Mouse (Mus musculus): Measurements from ENCODE around the gene Cdk8. TPM values are rescaled to one million over a fixed set of nuclear protein-coding genes. Genes with fewer than 3 reads are reported as not detected.
A peak's percentile ranks its signal among the peaks of the same experiment; 100 is the strongest.
"Not testable (repeated sequence)": the region's sequence is repeated elsewhere in the genome, so short reads cannot be mapped to it uniquely, and the experiment has no call there.

Gene Cdk8
- polyA plus RNA-seq (2016; fragmentation: Nextera tagmentation; extraction: Ambion mirVana) = 34.0 and 39.1 TPM in 2 replicates

DNA sequence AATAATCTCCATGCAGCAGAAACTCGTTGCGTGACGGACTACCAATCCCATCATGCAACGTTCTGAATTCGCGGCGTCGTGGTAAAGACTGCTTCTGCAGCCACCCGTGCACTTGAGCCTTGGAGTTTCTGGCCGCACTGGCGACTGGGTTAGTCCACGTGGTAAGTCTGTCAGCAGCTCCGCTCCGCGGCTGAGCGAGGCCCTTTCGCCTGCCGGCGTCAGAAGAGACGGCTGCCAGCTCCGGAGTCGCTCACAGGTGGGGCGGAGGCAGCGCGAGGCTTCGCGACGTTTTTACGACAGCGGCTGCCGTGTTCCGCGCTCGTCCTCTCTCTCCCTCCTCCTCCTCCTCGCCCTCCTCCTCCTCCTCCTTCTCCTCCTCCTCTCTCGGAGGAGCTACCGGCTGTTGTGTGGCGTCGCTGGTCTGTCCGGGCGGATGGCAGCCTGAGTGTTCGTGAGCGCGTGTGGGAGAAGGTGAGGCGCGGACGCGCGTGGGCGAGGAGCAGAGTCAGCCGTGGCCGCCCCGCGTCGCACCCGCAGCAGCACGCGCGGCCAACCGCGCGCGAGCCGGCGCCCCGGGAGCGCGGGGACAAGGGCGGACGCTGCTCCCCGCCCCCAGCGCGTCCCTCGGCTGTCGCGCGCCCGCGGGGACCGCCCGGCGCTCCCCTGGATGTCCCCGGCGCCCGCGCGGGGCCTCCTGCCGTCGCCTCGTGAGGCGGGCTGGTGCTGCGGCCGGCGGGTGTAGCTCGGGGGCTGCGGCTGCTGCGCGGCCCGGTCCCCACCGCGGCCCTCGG lies at the start of gene Cdk8:
TSS of gene Cdk8 (plus strand) at position 367 of the 791 bp plus-strand sequence.
- Histone ChIP-seq H3K4me3 (peak within 1 kb of the TSS; percentile 95), H3K4me2 (replicated peaks) (peak within 1 kb of the TSS; percentile 82), H3K9ac (replicated peaks) (peak within 1 kb of the TSS; percentile 97), H3K9me3 (no peaks in the 10 kb centered on the region), H3K27me3 (no peaks in the 10 kb centered on the region), H3K4me1 (peaks cover 18% of the 10 kb centered on the region), H3K27ac (replicated peaks) (peak within 1 kb of the TSS; percentile 97), H3K36me3 (no peaks in the 10 kb centered on the region)
- under 1% methylated on average over 61 of the region's 102 CpGs for WGBS
- peak; percentile 90 for ATAC-seq (ENCODE audit: low FRiP score, low read depth)

DNA sequence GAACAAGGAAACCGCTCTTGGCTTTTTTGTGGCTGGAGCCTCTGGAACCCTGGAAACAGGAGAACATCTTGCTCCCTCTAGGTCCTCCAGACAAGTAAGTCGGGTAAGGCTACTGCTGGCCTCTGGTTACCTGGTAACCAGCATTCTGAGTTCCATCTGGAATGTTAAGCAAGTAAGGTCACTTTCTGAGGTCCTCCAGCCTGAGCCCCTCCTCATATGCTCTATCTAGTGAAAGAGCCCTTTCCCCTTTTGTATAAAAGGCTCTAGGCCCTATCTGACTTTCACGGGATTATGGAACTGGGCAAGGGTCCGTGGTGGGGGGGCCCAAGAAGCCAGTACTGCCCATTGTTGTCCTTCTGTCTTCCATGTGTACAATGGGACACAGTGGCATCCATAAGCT lies 45.8 kb upstream of the Cdk8 start, which contains the start of gene 1700001J03Rik:
TSS of gene 1700001J03Rik (minus strand) at position 101 of the 400 bp plus-strand sequence.
- not testable (repeated sequence) for H3K4me3 ChIP-seq; H3K36me3 ChIP-seq; H3K27me3 ChIP-seq; H3K27ac ChIP-seq (replicated peaks); ATAC-seq (ENCODE audit: low FRiP score, low read depth); H3K9ac ChIP-seq (replicated peaks); H3K4me1 ChIP-seq; H3K4me2 ChIP-seq (replicated peaks)
- H3K9me3 ChIP-seq = peaks cover 17% of the 10 kb centered on the region; the same call in 1 of the 2 replicates
- WGBS = 79% methylated on average over 4 of the region's 4 CpGs

DNA sequence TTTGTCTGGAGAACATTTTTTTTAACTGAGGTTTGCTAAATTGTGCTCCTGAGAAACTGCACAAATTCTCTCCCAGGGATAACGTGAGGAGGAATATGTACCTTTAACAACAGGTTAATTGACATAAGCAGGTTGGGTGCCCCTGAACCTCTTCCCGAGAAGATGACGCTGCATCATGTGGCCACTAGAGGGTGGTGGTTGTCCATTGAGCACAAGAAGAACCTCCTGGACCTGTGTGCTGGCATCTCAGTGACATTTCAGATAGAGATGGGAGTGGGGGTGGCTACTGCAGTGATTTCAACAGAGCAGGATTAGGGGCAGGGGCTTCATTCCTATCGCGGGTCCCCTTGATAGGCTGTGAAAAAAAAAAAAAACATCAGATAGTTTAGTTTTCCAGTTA lies 43.6 kb upstream of the Cdk8 start:
- not testable (repeated sequence) for H3K27ac ChIP-seq (replicated peaks); H3K27me3 ChIP-seq; H3K4me3 ChIP-seq; H3K4me1 ChIP-seq; H3K4me2 ChIP-seq (replicated peaks); H3K9ac ChIP-seq (replicated peaks); H3K36me3 ChIP-seq; ATAC-seq (ENCODE audit: low FRiP score, low read depth)
- 32% methylated on average over 5 of the region's 5 CpGs for WGBS
- peaks cover 11% of the 10 kb centered on the region; the same call in 1 of the 2 replicates for H3K9me3 ChIP-seq

DNA sequence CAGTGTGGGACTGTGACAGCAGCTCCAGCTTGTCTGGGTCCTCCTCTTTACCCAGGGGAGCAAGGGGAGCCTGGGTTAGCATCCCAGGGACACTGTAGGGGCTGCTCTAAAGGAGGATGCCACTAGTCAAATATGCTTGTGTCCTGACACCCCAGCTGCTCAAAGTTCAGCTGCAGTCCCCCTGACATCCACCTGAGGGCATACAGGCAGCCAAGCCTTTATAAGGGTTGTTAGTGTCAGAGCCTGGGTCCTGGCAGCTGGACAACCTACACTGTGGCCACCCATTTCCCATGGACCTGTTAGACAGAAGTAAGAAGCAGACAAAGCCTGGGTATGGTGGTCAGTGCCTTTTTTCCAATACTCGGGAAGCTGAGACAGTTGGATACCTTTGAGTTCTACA lies 42.9 kb upstream of the Cdk8 start:
- no peak overlapping the region for H3K4me3 ChIP-seq
- H3K27me3 ChIP-seq = no peaks in the 10 kb centered on the region
- no peak overlapping the region for H3K27ac ChIP-seq (replicated peaks)
- no peak for ATAC-seq (ENCODE audit: low FRiP score, low read depth)
- H3K4me2 ChIP-seq (replicated peaks) = no peak overlapping the region
- H3K9ac ChIP-seq (replicated peaks) = no peak overlapping the region
- peaks cover 11% of the 10 kb centered on the region; the same call in 1 of the 2 replicates for H3K9me3 ChIP-seq
- no peaks in the 10 kb centered on the region for H3K4me1 ChIP-seq
- 82% methylated on average over 1 of the region's 1 CpGs for WGBS
- no peaks in the 10 kb centered on the region for H3K36me3 ChIP-seq

DNA sequence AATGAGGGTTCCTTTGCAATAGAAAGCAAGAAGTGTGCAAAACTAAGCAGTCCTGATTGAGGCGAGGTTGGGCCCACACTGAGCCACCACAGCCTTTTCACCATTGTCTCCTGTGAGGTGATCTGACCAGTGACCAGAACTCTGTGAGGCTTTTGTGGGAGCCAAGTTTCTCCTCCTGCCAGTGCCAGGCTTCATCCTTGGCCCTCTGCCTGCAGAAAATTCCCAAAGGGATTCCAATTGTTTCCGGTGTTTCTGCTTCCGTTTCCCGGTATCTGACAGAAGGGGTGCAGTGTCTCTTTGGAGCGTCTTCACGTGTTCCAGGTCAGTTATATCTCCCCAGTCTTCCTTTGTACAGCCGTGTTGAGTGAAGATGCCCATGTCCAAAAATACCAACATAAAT lies 42.3 kb upstream of the Cdk8 start:
- Histone ChIP-seq H3K9me3 (peaks cover 6% of the 10 kb centered on the region; the same call in 1 of the 2 replicates), H3K4me3 (no peak overlapping the region), H3K27ac (replicated peaks) (no peak overlapping the region), H3K27me3 (no peaks in the 10 kb centered on the region), H3K36me3 (no peaks in the 10 kb centered on the region), H3K4me2 (replicated peaks) (no peak overlapping the region), H3K4me1 (no peaks in the 10 kb centered on the region), H3K9ac (replicated peaks) (no peak overlapping the region)
- no peak for ATAC-seq (ENCODE audit: low FRiP score, low read depth)
- 88% methylated on average over 7 of the region's 7 CpGs for whole genome bisulfite sequencing

DNA sequence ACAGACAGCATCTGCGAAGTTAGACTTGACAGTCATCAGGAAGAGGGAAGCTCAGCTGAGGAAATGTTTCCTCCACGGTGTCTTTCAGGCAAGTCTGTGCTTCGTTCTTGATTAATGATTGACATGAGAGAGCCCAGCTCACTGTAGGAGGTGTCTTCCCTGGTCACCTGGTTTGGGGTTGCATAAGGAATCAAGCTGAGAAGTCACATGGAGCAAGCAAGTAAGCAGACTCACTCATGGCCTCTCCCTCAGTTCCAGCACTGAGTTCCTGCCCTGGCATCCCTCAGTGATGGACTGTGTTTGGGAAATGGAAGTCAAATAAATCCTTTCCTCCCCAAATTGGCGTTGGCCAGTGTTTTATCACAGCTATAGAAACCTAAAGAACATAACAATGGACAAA lies 40.9 kb upstream of the Cdk8 start:
- Histone ChIP-seq H3K27ac (replicated peaks) (no peak overlapping the region), H3K4me3 (no peak overlapping the region), H3K27me3 (no peaks in the 10 kb centered on the region), H3K4me1 (no peaks in the 10 kb centered on the region), H3K9ac (replicated peaks) (no peak overlapping the region), H3K36me3 (no peaks in the 10 kb centered on the region), H3K9me3 (no peaks in the 10 kb centered on the region), H3K4me2 (replicated peaks) (no peak overlapping the region)
- 78% methylated on average over 4 of the region's 4 CpGs for WGBS
- ATAC-seq (ENCODE audit: low FRiP score, low read depth) = no peak

DNA sequence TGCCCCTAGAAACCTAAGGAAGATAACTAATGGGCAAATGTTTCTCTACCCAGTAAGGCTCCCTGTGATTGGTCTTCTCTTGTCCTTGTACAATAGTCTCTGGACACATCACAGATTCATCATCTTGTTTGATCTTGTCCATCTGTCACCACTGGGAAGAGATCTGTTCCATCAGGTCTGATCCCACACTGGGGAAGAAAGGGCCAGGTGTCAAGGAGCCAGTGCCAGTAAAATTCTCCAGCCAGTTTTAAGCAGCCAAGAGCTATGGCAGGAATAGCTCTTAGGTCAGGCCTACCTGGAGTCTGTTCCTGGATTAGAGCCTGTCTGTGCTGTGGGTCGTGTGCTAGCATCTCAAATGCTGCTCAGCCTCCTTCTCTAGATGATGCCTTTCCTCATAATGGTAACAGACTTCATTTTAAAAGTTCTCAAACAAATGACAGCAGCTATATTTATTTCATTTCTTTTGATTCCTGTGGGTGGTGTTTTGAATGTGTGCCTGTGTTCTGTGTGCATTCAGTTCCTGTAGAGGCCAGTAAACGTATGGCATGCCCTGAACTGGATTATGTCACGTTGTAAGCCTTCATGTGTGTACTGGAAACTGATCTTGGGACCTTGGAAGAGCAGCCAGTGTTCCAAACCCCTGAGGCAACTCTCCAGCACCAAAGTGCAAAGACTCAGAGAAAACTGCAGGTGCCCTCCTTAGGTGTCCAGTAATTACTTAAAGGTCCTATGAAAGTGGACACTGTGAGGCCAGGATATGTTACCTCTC lies 40.3 kb upstream of the Cdk8 start:
- H3K4me2 ChIP-seq (replicated peaks) = no peak overlapping the region
- no peaks in the 10 kb centered on the region for H3K4me1 ChIP-seq
- no peak for ATAC-seq (ENCODE audit: low FRiP score, low read depth)
- H3K9me3 ChIP-seq = no peaks in the 10 kb centered on the region
- H3K27ac ChIP-seq (replicated peaks) = no peak overlapping the region
- WGBS = 59% methylated on average over 3 of the region's 3 CpGs
- H3K36me3 ChIP-seq = no peaks in the 10 kb centered on the region
- no peak overlapping the region for H3K4me3 ChIP-seq
- H3K27me3 ChIP-seq = no peaks in the 10 kb centered on the region
- H3K9ac ChIP-seq (replicated peaks) = no peak overlapping the region

DNA sequence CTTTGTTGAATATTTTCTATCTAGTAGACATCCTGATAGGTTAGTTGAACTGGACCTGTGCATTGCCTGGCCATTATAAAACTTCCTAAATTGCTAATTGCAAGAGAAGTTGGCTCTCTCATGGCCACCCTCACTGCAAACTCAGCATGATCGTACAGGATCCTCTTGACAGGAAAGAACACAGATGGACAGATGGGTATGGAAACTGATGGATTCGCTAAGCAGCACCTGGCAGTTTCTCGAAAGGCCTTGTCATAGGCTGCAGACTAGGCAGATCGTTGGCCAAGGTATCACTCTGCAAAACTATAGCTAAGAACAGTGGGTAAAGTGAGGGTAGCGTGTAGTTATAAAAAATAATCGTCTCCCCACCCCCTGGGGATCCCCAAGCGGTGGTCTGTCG lies 37.7 kb upstream of the Cdk8 start:
- Histone ChIP-seq H3K27me3 (no peaks in the 10 kb centered on the region), H3K4me3 (no peak overlapping the region), H3K9me3 (no peaks in the 10 kb centered on the region), H3K27ac (replicated peaks) (no peak overlapping the region), H3K4me2 (replicated peaks) (no peak overlapping the region), H3K4me1 (no peaks in the 10 kb centered on the region), H3K9ac (replicated peaks) (no peak overlapping the region), H3K36me3 (no peaks in the 10 kb centered on the region)
- WGBS = 87% methylated on average over 8 of the region's 8 CpGs
- no peak for ATAC-seq (ENCODE audit: low FRiP score, low read depth)

DNA sequence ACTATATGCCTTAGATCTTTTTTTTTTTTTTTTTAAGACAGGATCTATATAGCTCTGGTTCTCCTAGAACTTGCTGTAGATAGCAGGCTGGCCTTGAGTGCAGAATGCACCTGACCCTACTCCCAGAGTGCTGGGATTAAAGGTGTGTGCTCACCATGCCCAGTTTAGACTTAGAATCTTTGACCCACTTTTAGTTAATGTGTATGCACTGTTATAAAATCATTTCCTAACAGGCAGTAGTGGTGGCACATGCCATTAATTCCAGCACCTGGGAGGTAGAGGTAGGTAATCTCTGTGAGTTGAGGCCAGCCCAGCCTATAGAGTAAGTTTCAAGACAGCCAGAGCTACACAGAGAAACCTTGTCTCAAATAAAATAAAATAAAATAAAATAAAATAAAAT lies 32.0 kb upstream of the Cdk8 start:
- Histone ChIP-seq H3K9ac (replicated peaks) (no peak overlapping the region), H3K27me3 (no peaks in the 10 kb centered on the region), H3K9me3 (no peaks in the 10 kb centered on the region), H3K27ac (replicated peaks) (no peak overlapping the region), H3K4me2 (replicated peaks) (no peak overlapping the region), H3K4me3 (no peak overlapping the region), H3K4me1 (no peaks in the 10 kb centered on the region), H3K36me3 (peaks cover 28% of the 10 kb centered on the region)
- no peak for ATAC-seq (ENCODE audit: low FRiP score, low read depth)

DNA sequence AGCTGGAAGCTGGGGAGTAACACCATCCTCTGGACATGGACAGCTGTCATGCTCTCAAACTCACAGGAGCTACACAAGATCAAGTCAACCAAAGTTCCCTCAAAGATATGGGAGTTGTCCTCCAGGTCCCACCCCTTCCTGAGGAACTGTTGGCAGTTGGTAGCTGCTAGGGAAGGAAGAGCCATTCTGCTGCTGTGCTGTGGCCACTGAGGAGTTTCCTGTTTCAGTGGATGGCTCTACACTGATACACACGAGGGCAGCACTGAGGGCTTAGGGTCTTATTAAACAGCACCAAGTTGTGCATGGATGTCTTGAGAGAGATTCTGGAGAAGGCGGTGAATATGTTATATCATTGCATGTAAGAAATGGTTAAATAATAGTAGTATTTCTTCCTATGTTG lies 31.5 kb upstream of the Cdk8 start:
- Histone ChIP-seq H3K9ac (replicated peaks) (no peak overlapping the region), H3K4me2 (replicated peaks) (no peak overlapping the region), H3K27ac (replicated peaks) (no peak overlapping the region), H3K4me1 (no peaks in the 10 kb centered on the region), H3K27me3 (no peaks in the 10 kb centered on the region), H3K36me3 (peaks cover 33% of the 10 kb centered on the region), H3K4me3 (no peak overlapping the region), H3K9me3 (no peaks in the 10 kb centered on the region)
- ATAC-seq (ENCODE audit: low FRiP score, low read depth) = no peak
- WGBS = 85% methylated on average over 2 of the region's 2 CpGs

DNA sequence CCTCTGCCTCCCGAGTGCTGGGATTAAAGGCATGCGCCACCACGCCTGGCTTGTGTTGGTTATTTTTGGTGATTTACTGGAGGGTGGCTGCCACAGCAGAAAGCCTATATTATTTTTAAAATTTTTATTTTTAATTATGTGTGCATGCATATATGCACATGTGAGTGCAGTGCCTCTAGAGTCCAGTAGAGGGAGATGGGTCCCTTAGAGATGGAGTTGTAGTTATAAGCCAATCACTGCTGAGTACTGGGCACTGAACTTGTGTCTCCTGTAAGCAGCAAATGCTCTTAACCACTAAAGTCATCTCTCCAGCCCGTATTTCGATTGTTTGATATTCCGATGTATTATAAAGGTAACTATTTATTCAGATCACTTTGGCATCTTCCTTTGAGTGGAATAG lies 30.4 kb upstream of the Cdk8 start:
- no peak for ATAC-seq (ENCODE audit: low FRiP score, low read depth)
- H3K4me2 ChIP-seq (replicated peaks) = no peak overlapping the region
- H3K4me3 ChIP-seq = no peak overlapping the region
- WGBS = 99% methylated on average over 6 of the region's 6 CpGs
- H3K9me3 ChIP-seq = no peaks in the 10 kb centered on the region
- no peak overlapping the region for H3K27ac ChIP-seq (replicated peaks)
- H3K36me3 ChIP-seq = peaks cover 43% of the 10 kb centered on the region
- no peaks in the 10 kb centered on the region for H3K4me1 ChIP-seq
- no peak overlapping the region for H3K9ac ChIP-seq (replicated peaks)
- no peaks in the 10 kb centered on the region for H3K27me3 ChIP-seq

DNA sequence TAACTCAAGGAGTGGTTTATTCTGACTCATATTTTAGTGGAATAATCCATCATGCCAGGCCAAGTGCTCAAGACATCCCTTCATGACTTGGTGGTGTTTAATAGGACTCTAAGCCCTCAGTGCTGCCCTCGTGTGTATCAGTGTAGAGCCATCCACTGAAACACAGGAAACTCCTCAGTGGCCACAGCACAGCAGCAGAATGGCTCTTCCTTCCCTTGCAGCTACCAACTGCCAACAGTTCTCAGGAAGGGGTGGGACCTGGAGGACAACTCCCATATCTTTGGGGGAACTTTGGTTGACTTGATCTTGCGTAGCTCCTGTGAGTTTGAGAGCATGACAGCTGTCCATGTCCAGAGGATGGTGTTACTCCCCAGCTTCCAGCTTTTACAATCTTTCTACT lies 27.1 kb upstream of the Cdk8 start:
- WGBS = 84% methylated on average over 2 of the region's 2 CpGs
- Histone ChIP-seq H3K27me3 (no peaks in the 10 kb centered on the region), H3K9me3 (no peaks in the 10 kb centered on the region), H3K4me2 (replicated peaks) (no peak overlapping the region), H3K9ac (replicated peaks) (no peak overlapping the region), H3K27ac (replicated peaks) (no peak overlapping the region), H3K4me1 (no peaks in the 10 kb centered on the region), H3K36me3 (peaks cover 76% of the 10 kb centered on the region), H3K4me3 (no peak overlapping the region)
- no peak for ATAC-seq (ENCODE audit: low FRiP score, low read depth)

All from midbrain, embryonic 12.5 days (tissue).